Mouse (Mus musculus) layer of hippocampus, adult 9-11 months (tissue): ENCODE data around the gene Ifnk.

ENCODE experiments used
- DNase-seq: peaks from one replicate; pipeline ENCODE4 v3.0.0; 2022

Gene Ifnk

GRCm38 (mm10) chr4:35151756-35152155 is at the start of gene Ifnk:
TSS of gene Ifnk (plus strand) at chr4:35152056.
- no peak for DNase-seq

- no peak for DNase-seq
Measured at GRCm38 (mm10) chr4:35105115-35105773, 46.6 kb upstream of the Ifnk start.

GRCm38 (mm10) chr4:35112452-35112851 is 39.4 kb upstream of the Ifnk start:
- no peak for DNase-seq

GRCm38 (mm10) chr4:35113516-35114248 is 38.2 kb upstream of the Ifnk start:
- DNase-seq = no peak

- no peak for DNase-seq
Measured at GRCm38 (mm10) chr4:35114950-35115349, 36.9 kb upstream of the Ifnk start.

GRCm38 (mm10) chr4:35115933-35116332 is 35.9 kb upstream of the Ifnk start:
- no peak for DNase-seq

- no peak for DNase-seq
Measured at GRCm38 (mm10) chr4:35117144-35117543, 34.7 kb upstream of the Ifnk start.

- no peak for DNase-seq
Measured at GRCm38 (mm10) chr4:35118851-35119250, 33.0 kb upstream of the Ifnk start.

- DNase-seq = no peak
Measured at GRCm38 (mm10) chr4:35120159-35120558, 31.7 kb upstream of the Ifnk start.

- no peak for DNase-seq
Measured at GRCm38 (mm10) chr4:35120575-35120974, 31.3 kb upstream of the Ifnk start.

GRCm38 (mm10) chr4:35121060-35121459 is 30.8 kb upstream of the Ifnk start:
- DNase-seq = no peak

GRCm38 (mm10) chr4:35123087-35123486 is 28.8 kb upstream of the Ifnk start:
- no peak for DNase-seq

GRCm38 (mm10) chr4:35124027-35124426 is 27.8 kb upstream of the Ifnk start:
- DNase-seq = no peak

- no peak for DNase-seq
Measured at GRCm38 (mm10) chr4:35125299-35125777, 26.5 kb upstream of the Ifnk start.

GRCm38 (mm10) chr4:35126776-35127175 is 25.1 kb upstream of the Ifnk start:
- DNase-seq = no peak

GRCm38 (mm10) chr4:35127759-35128158 is 24.1 kb upstream of the Ifnk start:
- DNase-seq = no peak

GRCm38 (mm10) chr4:35130411-35130948 is 21.4 kb upstream of the Ifnk start:
- DNase-seq = no peak

- DNase-seq = no peak
Measured at GRCm38 (mm10) chr4:35131592-35131991, 20.3 kb upstream of the Ifnk start.

GRCm38 (mm10) chr4:35133411-35133810 is 18.4 kb upstream of the Ifnk start:
- no peak for DNase-seq

GRCm38 (mm10) chr4:35134846-35135611 is 16.8 kb upstream of the Ifnk start:
- no peak for DNase-seq

GRCm38 (mm10) chr4:35135806-35136205 is 16.1 kb upstream of the Ifnk start:
- no peak for DNase-seq

GRCm38 (mm10) chr4:35136996-35137395 is 14.9 kb upstream of the Ifnk start:
- DNase-seq = no peak

GRCm38 (mm10) chr4:35138077-35138476 is 13.8 kb upstream of the Ifnk start:
- no peak for DNase-seq
